Mouse (Mus musculus): ENCODE results near the gene Ifrd2. TPM values are rescaled to one million over a fixed set of nuclear protein-coding genes. Genes with fewer than 3 reads are reported as not detected.
"Not testable (repeated sequence)": the region's sequence is repeated elsewhere in the genome, so short reads cannot be mapped to it uniquely, and the experiment has no call there.

The Ifrd2 gene
- total RNA-seq, 2 experiments from 2014 or later = 10.5 to 10.9 TPM

GRCm38 (mm10) chr9:107568331-107569261, 18.8 kb upstream of the Ifrd2 start:
- DNase-seq (ENCODE audit: extremely low spot score in 1 of 2, low spot score in 2 of 2) = peak; percentile 71 to 79
- peak overlapping the region; percentile 82 for H3K4me3 ChIP-seq
- TF ChIP-seq CTCF (IDR thresholded peaks at IDR 0.05) = no peak
- intact Hi-C loops (cut with DNase I) = no loop called here
- peak overlapping the region; percentile 95 for H3K27ac ChIP-seq

GRCm38 (mm10) chr9:107569270-107569669, 18.2 kb upstream of the Ifrd2 start:
- intact Hi-C loops (cut with DNase I) = no loop called here
- peak overlapping the region; percentile 82 for H3K4me3 ChIP-seq
- TF ChIP-seq CTCF (IDR thresholded peaks at IDR 0.05) = no peak
- H3K27ac ChIP-seq = peak overlapping the region; percentile 95
- DNase-seq (ENCODE audit: extremely low spot score in 1 of 2, low spot score in 2 of 2) = no peak

GRCm38 (mm10) chr9:107570016-107570415, 17.4 kb upstream of the Ifrd2 start:
- no peak for DNase-seq (ENCODE audit: extremely low spot score in 1 of 2, low spot score in 2 of 2)
- TF ChIP-seq CTCF (IDR thresholded peaks at IDR 0.05) = no peak
- intact Hi-C loops (cut with DNase I) = loop anchor here (10.0 kb wide), 1 partner anchor 925 kb away; the partner anchor contains the start of gene Usp19
- peak overlapping the region; percentile 82 for H3K4me3 ChIP-seq
- no peak overlapping the region for H3K27ac ChIP-seq

- no peak for DNase-seq (ENCODE audit: extremely low spot score in 1 of 2, low spot score in 2 of 2)
- no peak for TF ChIP-seq CTCF (IDR thresholded peaks at IDR 0.05)
- intact Hi-C loops (cut with DNase I) = loop anchor here (10.0 kb wide), 1 partner anchor 924 kb away; the partner anchor contains the start of gene Usp19
- Histone ChIP-seq H3K27ac (no peak overlapping the region), H3K4me3 (no peak overlapping the region)
Measured at GRCm38 (mm10) chr9:107570845-107571244, 16.6 kb upstream of the Ifrd2 start.

- Histone ChIP-seq H3K4me3 (no peak overlapping the region), H3K27ac (no peak overlapping the region)
- no peak for TF ChIP-seq CTCF (IDR thresholded peaks at IDR 0.05)
- DNase-seq (ENCODE audit: extremely low spot score in 1 of 2, low spot score in 2 of 2) = no peak
- intact Hi-C loops (cut with DNase I) = loop anchor here (10.0 kb wide), 1 partner anchor 923 kb away; the partner anchor contains the start of gene Usp19
Measured at GRCm38 (mm10) chr9:107571534-107572326, 15.7 kb upstream of the Ifrd2 start.

- no peak for DNase-seq (ENCODE audit: extremely low spot score in 1 of 2, low spot score in 2 of 2)
- TF ChIP-seq CTCF (IDR thresholded peaks at IDR 0.05) = no peak
- H3K27ac ChIP-seq = no peak overlapping the region
- no peak overlapping the region for H3K4me3 ChIP-seq
- intact Hi-C loops (cut with DNase I) = loop anchor here (10.0 kb wide), 1 partner anchor 923 kb away; the partner anchor contains the start of gene Usp19
Measured at GRCm38 (mm10) chr9:107572327-107572662, 15.1 kb upstream of the Ifrd2 start.

- not testable (repeated sequence) for H3K4me3 ChIP-seq; DNase-seq (ENCODE audit: extremely low spot score in 1 of 2, low spot score in 2 of 2); H3K27ac ChIP-seq
- TF ChIP-seq CTCF (IDR thresholded peaks at IDR 0.05) = peak; percentile 26
- intact Hi-C loops (cut with DNase I) = loop anchor here (10.0 kb wide), 1 partner anchor 921 kb away; the partner anchor contains the start of gene Usp19
Measured at GRCm38 (mm10) chr9:107573774-107574173, 13.7 kb upstream of the Ifrd2 start.

- no peak for TF ChIP-seq CTCF (IDR thresholded peaks at IDR 0.05)
- H3K4me3 ChIP-seq = no peak overlapping the region
- no peak overlapping the region for H3K27ac ChIP-seq
- DNase-seq (ENCODE audit: extremely low spot score in 1 of 2, low spot score in 2 of 2) = no peak
- intact Hi-C loops (cut with DNase I) = loop anchor here (10.0 kb wide), 1 partner anchor 919 kb away; the partner anchor contains the start of gene Usp19
Measured at GRCm38 (mm10) chr9:107575579-107576356, 11.7 kb upstream of the Ifrd2 start.

- no peak for DNase-seq (ENCODE audit: extremely low spot score in 1 of 2, low spot score in 2 of 2)
- intact Hi-C loops (cut with DNase I) = loop anchor here (10.0 kb wide), 1 partner anchor 918 kb away; the partner anchor contains the start of gene Usp19
- TF ChIP-seq CTCF (IDR thresholded peaks at IDR 0.05) = no peak
- peak within 1 kb of the TSS; percentile 39; the same call in 1 of the 2 replicates for H3K4me3 ChIP-seq
- peak within 1 kb of the TSS; percentile 63 for H3K27ac ChIP-seq
Measured at GRCm38 (mm10) chr9:107576357-107577107, 10.9 kb upstream of the Ifrd2 start, which contains the start of gene Hyal1. Gene Hyal1, plus strand, starts transcription at chr9:107576927.

- no peak overlapping the region for H3K27ac ChIP-seq
- no peak overlapping the region for H3K4me3 ChIP-seq
- DNase-seq (ENCODE audit: extremely low spot score in 1 of 2, low spot score in 2 of 2) = no peak
- TF ChIP-seq CTCF (IDR thresholded peaks at IDR 0.05) = no peak
- intact Hi-C loops (cut with DNase I) = loop anchor here (10.0 kb wide), 1 partner anchor 917 kb away; the partner anchor contains the start of gene Usp19
Measured at GRCm38 (mm10) chr9:107577871-107578270, 9.6 kb upstream of the Ifrd2 start.
